Mouse (Mus musculus) embryo, embryonic 10.5 days (tissue): Measurements from ENCODE around the gene Fbxw11.

Experiments used
- DNase-seq: peaks from one replicate; pipeline ENCODE4 v3.0.0-alpha.2; 2015; ENCODE audit warnings: low spot score

Fbxw11 gene

DNA sequence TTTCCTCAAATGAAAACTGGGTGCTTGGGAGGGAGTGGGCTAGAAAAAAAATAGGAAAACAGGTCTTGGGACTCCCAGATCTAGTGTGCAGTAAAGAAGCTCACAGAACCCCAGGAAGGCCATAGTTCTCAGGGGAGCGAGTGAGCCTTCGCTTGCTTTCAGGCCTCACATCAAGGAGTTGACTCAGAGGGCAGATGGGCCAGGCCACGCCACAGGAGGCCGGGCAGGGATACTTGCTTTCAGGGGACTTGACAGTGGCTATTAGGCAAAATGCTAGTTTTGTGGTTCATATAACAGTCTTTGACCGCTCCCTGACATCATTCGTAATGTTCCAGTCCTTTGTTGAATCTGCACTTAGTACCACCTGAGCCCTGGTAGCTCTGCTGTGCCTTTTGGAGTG lies 18.6 kb upstream of the Fbxw11 start:
- DNase-seq: no peak

DNA sequence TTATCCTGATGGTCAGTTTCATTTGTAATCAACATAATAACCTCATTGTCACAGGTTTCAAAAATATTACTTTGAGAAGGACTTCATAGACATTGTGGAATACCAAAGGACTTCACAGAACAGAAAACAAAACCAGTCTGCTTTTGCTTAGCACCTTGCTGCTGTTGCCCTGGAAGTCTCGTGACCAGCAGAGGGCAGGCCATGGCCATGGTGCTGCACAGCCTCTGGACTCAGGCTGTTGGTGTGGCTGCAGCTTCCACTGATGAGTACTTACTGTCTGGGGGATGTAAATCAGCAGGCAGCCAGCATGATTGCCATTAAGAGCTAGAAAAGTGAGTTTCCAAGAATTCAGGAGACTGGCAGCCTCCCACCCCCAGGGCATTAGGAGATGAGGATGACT lies 16.8 kb upstream of the Fbxw11 start:
- no peak for DNase-seq

DNA sequence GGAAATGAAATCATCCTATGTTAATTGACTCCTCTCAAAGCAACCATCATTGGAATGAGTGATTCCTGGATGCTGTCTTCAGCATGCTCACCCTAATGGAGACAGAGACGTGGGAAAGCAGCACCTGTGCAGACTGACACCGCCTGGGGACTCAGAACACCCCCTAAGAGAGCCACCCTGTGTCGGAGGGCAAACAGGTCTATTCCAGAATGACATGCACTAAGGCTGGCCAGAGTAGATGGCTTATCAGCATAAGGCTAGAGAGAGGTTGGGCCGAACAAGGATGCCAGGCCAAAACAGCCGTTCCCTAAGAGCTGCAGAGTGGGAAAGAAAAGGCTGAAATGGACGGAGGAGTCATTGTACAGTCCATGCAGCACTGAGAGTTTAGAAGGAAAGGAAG lies 16.4 kb upstream of the Fbxw11 start:
- no peak for DNase-seq

DNA sequence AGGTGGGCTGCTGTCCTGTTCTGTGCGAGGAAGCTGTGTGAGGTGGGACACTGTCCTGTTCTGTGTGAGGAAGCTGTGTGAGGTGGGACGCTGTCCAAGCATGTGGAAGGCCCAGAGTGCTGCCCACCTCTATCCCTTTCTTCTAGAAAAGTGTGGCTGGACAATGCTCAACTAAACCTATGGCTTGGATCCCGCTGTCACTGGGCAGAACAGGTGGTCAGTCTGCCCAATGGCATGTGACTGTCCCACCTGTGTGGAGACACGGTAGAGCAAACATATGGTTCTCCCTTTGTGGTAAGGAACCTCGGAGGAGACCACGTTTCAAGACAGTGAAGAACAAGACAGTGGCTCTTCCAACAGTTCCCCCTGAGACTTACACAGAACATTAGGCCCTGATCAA lies 14.6 kb upstream of the Fbxw11 start:
- no peak for DNase-seq

DNA sequence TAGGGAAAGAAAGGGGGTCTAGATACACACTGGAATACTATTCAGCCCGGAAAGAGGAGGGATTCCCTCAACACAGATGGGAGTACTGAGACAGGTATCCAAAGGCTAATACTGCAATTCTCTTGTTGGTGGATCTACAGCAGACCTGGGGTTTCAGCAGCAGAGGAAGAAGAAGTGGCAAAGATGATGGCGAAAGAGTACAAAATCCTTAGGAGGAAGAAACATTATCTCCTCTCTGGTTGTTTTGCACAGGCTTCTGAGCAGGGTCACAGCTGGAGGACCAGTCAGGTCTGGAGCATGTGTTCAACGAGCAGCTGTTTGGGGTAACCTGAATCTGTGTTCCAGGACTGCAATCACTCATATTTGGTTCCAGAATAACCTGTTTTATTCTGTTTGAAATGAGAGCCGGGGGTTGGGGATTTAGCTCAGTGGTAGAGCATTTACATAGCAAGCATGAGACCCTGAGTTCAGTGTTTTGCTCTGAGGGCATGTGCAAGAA lies 12.8 kb upstream of the Fbxw11 start:
- DNase-seq: no peak

DNA sequence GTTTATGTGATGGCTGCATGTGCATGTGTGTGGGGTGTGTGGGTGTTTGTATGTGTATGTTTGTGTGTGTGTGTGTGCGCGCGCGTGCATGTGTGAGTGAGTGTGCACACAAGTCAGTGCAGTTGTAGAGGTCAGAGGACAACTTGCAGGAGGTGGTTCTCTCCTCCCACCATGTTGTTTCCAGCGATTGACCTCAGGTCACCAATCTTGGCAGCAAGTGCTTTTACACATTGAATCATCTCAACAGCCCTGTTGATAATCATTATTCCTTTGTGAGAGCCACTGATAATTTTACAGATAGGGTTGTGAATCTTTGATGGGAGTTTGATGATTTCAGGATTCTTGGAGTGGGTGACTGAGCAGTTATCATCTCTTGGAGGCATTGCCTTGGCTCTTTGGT lies 9.9 kb upstream of the Fbxw11 start:
- DNase-seq: no peak

DNA sequence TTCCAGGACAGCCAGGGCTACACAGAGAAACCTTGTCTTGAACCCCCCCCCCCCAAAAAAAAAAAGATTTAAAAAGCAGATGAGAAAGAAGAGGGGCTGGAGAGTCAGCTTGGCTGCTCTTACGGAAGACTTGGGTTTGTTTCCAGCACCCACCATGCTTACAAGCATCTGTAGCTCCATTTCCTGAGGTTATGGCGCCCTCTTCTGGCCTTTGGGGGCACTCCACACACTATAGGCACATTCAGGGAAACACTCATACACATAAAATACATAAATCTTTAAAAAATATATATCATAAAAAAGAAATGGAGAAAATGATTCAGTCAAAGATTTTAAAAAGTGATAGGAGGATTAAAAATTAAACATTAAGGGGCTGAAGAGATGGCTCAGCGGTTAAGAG lies 9.0 kb upstream of the Fbxw11 start:
- no peak for DNase-seq

DNA sequence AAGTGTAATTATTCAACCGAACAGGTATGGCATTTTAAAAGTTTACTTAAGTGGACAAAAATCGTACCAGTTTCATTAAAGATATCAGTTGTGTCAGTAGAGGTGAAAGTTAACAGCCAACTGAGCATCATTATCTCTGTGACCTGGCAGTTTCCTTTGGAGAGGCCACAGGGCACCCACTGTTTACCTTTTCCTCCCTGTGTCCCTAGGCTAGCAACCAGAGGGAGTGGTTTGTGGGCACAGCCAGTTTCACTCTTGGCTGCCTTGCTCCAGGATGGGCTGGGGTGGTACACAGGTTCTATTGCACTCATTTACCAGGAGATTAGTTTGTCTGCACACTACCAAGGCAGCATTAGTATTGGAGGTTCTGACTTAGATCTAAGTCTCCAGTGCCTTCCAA lies 8.4 kb upstream of the Fbxw11 start:
- DNase-seq: no peak

DNA sequence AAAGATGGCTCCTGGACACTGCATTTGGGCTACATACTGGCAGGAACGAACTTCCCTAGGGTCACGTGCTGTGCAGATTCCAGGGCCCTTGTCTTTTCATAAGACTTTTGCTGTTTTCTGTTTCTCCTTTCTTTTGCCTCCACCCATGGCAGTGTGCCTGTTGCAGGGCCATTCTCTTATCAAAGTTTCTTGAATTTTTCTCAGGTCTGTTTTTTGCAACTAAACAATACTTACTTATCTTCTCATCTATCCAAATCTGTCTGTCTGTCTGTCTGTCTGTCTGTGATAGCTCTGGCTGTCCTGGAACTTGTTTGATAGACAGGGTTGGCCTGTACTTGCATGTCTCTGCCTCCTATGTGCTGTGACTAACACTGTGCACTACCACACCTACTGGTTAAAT lies 7.7 kb upstream of the Fbxw11 start:
- no peak for DNase-seq

DNA sequence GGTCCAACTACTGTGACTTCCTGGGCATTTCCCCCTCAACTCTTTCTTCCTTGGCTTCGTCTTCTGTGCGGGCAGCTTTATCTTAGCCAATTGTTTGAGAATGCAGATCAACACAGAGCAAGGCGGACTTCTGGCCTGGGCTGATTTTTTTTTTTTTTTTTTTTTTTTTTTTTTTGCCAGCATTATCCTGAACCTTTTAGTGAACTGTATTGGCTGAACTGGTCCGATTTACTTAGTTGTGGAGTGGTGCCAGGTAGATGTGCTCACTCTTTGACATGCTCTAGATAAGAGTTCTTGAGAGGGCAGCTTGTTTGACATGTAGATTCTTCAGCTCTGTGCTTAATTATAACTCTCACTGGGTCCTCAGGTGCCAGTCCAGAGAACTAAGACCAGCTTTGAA lies 6.2 kb upstream of the Fbxw11 start:
- DNase-seq: no peak

DNA sequence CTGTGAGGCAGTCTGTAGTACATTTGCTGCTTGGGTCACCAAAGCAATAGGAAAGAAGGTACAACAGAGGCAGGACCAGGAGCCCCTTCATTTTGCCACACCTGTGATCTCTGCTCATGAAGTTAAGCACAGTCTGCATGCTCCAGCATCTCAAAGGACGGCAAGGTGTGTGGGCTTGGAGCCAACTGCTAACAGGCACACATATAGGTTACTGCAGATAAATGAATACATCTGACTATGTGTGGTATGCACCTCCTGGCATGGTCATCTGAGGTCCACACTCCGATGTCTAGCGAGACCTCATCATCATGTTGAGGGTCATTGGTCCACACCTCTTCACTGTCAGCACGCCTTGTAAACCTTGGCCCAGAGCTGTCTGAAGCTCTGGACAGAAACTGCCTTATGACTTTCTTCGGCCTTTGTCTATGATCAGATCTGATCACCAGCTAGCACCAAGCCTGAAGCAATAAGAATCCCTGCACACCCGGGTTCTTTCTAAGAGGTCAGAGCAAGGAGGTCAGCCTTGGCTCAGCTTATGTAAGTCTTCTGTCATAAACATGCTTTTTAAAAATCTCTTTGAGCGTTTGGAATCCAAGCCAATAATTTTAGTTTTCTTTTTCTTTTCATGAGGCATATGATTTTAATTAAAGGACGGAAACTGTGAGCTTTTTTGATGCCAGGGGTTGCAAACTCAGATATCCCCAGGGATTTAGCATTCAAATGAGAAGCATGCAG lies 3.8 kb upstream of the Fbxw11 start:
- no peak for DNase-seq

DNA sequence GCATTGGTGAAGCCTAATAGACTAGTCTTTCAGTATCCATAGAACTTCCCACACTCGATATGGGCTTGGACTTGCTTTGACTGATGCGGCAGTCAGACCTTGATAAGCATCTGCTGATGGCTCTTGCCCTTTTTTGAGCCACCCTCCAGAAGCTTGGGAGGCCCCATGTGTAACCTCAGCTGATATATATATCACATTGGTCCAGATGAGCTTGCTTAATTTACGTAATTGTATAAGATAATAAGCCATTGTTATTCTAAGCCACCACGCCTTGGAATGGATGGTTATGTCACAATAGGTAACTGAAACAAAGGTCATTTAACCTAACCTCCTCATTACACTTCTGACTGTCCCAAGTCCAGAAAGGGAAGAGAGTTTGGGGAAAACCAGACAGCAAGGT lies 1.9 kb upstream of the Fbxw11 start:
- no peak for DNase-seq

DNA sequence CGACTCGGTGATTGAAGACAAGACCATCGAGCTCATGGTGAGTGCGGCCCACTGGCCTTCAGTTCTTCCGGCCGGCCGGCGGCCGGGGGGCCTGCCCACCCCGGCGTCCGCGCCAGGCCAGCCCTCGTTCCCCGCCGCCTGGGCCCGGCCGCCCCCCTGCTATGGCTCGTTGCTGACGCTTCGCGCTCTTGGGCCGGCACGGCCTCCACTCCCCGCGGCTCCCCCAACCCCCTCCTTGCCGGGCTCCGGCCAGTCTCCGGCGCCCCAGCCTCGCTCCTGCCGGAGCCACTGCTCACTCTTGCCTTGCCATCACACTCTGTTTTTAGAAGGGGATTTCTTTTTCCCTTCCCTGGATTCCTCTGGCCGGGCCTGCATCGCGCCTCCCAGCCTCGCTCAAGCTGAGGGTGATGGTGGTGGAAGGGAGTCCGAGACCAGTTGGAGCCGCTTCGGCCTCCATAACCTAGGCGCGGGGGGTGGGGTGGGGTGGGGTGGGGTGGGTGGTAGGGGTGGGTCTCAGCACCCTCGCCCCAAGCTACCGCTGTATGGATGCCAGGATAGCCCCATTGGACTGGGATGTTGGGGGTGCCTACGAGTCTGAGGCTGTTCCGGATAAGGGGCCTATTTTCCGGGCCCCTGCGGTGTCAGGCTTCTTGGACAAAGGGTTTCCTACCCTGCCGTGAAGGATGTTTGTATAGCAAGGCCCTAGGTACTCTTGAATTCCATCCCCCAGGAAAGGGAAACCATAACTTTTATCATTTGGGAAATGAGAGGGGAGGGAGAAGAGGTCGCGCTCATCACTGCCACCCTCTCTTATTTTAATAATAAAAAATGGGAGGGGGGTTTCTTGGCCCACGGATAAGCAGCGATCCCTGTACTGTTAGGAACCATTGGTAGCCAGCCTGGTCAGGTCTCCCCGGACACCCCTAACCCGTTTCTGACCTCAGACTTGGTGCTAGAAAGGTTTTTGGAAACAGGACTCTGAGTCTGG lies 669 bp downstream of the Fbxw11 start:
- DNase-seq: peak; percentile 46

DNA sequence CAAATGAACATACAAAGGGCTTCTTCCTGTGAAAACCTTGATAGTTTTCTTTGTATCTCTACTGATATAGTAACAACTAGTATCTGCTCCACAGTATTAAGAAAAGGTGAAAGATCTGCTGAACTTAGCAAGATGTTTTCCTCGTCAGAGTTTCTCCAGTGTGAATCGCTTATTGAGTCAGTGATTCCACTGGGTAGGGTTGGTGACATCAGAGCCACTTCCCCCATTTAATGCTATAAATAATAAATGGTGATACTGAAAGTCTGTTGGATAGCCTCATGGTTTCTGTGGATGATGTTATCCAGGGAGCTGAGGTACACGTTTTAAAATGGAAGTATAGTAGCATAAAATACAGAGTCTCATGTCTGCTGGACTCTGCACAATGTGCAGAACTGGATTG lies 1.5 kb downstream of the Fbxw11 start:
- DNase-seq: no peak

DNA sequence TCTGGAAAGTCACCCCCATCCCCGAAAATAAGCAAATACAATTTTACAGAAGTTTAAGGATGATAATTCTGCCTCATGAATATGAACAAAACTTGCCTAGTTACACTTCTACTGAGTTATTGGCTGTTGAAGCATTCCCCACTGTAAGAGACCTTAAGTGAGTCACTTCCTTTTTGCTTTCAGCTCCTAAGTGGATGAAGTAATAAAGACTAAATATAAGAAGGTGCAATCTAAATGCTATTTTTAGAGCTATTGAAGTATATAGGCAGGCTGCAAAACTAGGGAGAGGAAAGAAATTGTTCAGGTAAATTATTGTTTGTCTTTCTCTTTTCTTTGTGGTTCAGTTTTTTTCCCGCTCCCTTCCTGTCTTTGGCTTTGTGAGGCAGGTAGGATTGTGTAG lies 4.7 kb downstream of the Fbxw11 start:
- no peak for DNase-seq

DNA sequence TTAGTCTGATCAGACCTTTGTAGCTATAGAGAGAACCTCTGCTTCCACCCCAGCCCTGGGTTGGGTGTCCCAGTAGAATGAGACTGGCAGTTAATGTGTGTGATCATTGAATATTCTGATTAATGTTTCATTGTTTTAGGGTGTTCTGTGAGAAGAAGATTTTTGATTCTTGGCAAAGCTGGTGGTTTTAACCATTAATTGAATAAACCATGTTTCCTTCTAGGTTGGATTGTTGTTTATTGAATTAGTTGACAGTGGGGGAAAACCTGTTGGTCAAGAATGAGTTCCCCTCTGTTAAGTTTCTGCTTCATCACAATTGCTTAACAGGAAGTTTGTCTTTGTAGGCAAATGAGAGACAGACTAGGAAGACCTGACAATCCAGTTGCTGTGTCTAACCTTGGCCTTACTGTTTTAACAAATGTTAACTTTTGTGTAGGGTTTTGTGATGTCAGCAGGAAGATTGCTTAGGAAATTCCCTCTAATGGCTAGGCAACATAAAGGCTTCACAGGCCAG lies 7.8 kb downstream of the Fbxw11 start:
- no peak for DNase-seq

DNA sequence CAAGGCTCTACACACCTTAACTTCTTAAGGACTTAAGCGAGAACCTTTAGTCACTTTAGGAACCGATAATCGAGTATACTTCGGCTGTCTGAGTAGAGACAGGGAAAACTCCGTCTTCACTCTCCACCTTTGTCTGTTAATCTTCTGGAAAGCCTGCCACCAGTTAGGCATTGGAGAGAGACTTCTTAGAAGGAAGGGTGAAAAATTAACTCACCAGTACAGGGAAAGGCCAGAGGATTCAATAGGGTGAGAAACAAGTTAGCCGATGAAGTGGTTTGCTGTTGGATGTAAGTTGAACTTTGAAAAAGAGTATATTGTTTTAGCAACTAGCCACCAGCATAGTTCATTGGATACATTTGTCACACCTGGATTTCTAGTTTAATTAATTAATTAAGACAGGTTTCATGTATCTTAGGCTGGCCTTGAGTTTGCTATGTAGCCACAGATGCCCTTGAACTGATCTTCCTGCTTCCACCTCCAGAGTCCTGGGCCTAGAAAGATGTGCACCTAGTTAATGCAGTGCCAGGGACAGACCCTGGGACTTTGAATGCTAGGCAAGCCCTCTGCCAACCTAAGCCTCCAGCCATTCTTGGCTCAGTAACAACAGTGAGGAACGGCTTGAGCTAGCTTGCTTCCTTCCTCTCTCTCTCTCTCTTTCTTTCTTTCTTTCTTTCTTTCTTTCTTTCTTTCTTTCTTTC lies 8.5 kb downstream of the Fbxw11 start:
- DNase-seq: no peak

DNA sequence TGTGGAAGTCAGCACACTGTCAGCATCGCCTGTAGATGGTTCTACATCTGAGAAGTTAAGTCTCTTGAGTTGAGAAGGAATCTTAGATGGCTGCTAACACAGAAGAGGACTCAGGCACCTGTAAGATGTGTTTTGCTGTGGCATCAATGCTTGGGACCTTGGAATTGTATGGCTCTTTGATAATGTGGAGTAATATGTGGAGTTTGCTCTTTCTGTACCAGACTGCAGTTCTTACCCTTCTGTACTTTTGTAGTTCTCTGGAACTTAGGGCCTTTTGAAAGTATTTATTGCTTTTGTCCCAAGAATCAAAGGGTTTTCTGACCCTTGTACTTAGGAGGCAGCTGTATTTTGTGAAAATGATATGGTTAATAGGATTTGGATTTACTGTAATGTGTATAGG lies 9.2 kb downstream of the Fbxw11 start:
- no peak for DNase-seq

DNA sequence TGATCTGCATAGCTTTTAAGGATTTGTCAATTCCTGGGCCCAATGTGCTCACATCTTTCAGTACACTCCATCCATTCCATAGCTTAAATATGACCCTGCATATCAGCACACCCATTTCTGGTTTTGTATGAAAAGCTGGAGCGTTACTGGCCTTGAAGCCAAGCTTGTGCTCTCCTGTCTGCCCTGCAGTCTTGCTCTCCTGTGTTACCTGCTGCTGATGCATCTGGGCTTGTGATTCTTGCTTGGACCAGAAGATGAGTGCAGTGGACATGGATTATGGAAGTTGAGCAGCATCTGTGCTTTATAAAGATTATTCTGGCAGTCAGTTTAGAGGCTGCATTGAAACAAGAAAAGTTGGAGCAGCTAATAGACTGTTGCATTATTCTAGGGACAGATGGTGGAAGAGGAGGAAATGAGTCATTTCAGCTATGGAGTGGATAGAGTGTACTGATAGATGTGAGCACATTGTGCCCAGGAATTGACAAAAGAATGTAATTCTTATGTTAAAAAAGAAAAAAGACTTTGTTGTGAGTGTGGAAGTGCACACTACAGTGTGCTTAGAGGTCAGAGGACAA lies 19.6 kb downstream of the Fbxw11 start:
- DNase-seq: no peak

DNA sequence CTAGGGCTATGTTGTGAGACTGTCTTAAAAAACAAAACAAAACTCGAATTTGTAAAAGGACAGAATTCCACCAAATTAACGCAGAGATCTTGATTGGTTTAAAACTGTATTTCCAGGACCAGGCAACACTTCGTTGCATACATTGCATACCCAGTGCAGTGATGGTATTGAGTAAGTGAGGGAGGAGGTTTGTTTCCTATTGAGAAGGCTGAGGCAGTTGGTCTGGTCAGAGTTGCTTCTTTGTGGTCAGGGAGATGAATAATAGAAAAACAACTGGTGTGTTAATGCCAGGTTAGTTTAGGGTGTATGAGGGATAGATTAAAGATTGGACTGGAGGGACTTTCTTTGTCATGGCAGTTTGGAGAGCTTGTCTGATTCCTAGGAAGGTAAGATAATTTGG lies 23.1 kb downstream of the Fbxw11 start:
- no peak for DNase-seq

DNA sequence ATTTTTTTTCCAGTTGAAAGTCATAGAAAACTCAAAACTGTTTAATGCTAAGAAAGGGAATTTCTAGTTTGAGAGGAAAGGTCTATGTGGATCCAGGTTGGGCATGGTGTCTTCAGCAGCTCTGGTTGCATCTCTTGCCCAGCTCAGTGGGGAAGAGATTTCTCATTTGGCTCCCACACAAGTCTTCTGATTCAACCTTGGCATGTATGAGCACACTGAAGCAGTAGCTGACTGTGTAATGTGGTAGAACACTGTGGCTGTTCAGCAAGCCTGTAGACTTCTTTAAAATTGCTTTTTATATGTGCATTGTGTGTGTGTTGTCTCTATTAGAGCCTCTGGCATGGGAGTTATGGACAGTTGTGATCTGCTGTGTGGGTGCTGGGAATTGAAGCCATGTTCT lies 24.5 kb downstream of the Fbxw11 start:
- DNase-seq: no peak

DNA sequence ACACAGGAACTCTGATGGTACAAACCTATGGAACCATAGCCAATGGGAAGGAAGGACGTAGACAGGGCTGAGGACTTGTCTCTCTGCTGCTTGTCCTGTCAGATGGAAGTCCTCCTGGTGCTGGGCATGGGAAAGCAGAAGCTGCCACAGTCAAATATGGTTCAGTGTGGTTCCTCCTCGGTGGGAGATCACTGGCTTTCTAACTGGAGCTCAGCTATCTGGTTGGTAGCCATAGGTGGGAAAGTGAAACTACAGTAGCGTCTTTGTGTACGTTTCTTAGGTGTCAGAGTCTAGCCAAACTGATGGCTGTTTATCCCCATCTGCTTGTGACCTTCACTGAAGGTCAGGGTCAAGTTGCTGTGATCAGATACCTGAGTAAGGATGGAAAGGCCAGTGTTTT lies 29.0 kb downstream of the Fbxw11 start:
- no peak for DNase-seq
